Mouse (Mus musculus) lung, adult 18-20 months (tissue): ENCODE measurements around the gene Pitpnm3.

Experiments used
- DNase-seq, 2 experiments: peaks; one replicate each; pipeline ENCODE4 v3.0.0; 2022; ENCODE audit warnings: mixed read lengths in 2 of 2

Gene Pitpnm3

GRCm38 (mm10) chr11:72014674-72015073 lies 120.9 kb downstream of the Pitpnm3 start:
- no peak for DNase-seq

GRCm38 (mm10) chr11:72011955-72012354 lies 123.6 kb downstream of the Pitpnm3 start:
- DNase-seq = no peak

- DNase-seq = no peak
Measured at GRCm38 (mm10) chr11:72010940-72011722, 124.4 kb downstream of the Pitpnm3 start.

GRCm38 (mm10) chr11:72010367-72010766 lies 125.2 kb downstream of the Pitpnm3 start:
- DNase-seq = no peak

- no peak for DNase-seq
Measured at GRCm38 (mm10) chr11:72005547-72005946, 130.0 kb downstream of the Pitpnm3 start.

GRCm38 (mm10) chr11:72003171-72003570 lies 132.4 kb downstream of the Pitpnm3 start:
- no peak for DNase-seq

GRCm38 (mm10) chr11:72002138-72002853 lies 133.3 kb downstream of the Pitpnm3 start:
- DNase-seq = no peak

GRCm38 (mm10) chr11:72000194-72000593 lies 135.4 kb downstream of the Pitpnm3 start:
- DNase-seq = no peak
